Mouse (Mus musculus) liver (tissue): ENCODE measurements around the gene Lmf1.

ENCODE experiments used
- DNase-seq: peaks from one replicate; pipeline ENCODE4 v3.0.0-alpha.2; 2020; ENCODE audit warnings: mixed read lengths

Gene Lmf1

GRCm38 (mm10) chr17:25608137-25608785, 29.4 kb downstream of the Lmf1 start:
- DNase-seq: no peak

- DNase-seq: no peak
Measured at GRCm38 (mm10) chr17:25608821-25609505, 30.1 kb downstream of the Lmf1 start.

GRCm38 (mm10) chr17:25609506-25609828, 30.6 kb downstream of the Lmf1 start:
- no peak for DNase-seq

- peak; percentile 41 for DNase-seq
Measured at GRCm38 (mm10) chr17:25610151-25610550, 31.3 kb downstream of the Lmf1 start.

- no peak for DNase-seq
Measured at GRCm38 (mm10) chr17:25612537-25612936, 33.7 kb downstream of the Lmf1 start.

GRCm38 (mm10) chr17:25613323-25613722, 34.4 kb downstream of the Lmf1 start:
- DNase-seq: no peak

- no peak for DNase-seq
Measured at GRCm38 (mm10) chr17:25614723-25615510, 36.0 kb downstream of the Lmf1 start.

GRCm38 (mm10) chr17:25618508-25619056, 39.7 kb downstream of the Lmf1 start:
- no peak for DNase-seq

- DNase-seq: no peak
Measured at GRCm38 (mm10) chr17:25623441-25623840, 44.6 kb downstream of the Lmf1 start.

GRCm38 (mm10) chr17:25623935-25624334, 45.0 kb downstream of the Lmf1 start:
- DNase-seq: no peak

- DNase-seq: no peak
Measured at GRCm38 (mm10) chr17:25624446-25625119, 45.7 kb downstream of the Lmf1 start.

GRCm38 (mm10) chr17:25625282-25625681, 46.4 kb downstream of the Lmf1 start:
- no peak for DNase-seq

GRCm38 (mm10) chr17:25626196-25627043, 47.5 kb downstream of the Lmf1 start:
- DNase-seq: no peak

- no peak for DNase-seq
Measured at GRCm38 (mm10) chr17:25630313-25630712, 51.4 kb downstream of the Lmf1 start.

GRCm38 (mm10) chr17:25634070-25634469, 55.2 kb downstream of the Lmf1 start:
- DNase-seq: no peak

- no peak for DNase-seq
Measured at GRCm38 (mm10) chr17:25635387-25635786, 56.5 kb downstream of the Lmf1 start.

GRCm38 (mm10) chr17:25635806-25636205, 56.9 kb downstream of the Lmf1 start:
- no peak for DNase-seq

GRCm38 (mm10) chr17:25637986-25638385, 59.1 kb downstream of the Lmf1 start:
- DNase-seq: no peak

- DNase-seq: no peak
Measured at GRCm38 (mm10) chr17:25638442-25638841, 59.6 kb downstream of the Lmf1 start.

- no peak for DNase-seq
Measured at GRCm38 (mm10) chr17:25640956-25641355, 62.1 kb downstream of the Lmf1 start.

- no peak for DNase-seq
Measured at GRCm38 (mm10) chr17:25642032-25642431, 63.1 kb downstream of the Lmf1 start.
